Mouse (Mus musculus) retina, postnatal 1 day (tissue): Measurements from ENCODE around the gene Ifitm10.
"Not testable (repeated sequence)": the region's sequence is repeated elsewhere in the genome, so short reads cannot be mapped to it uniquely, and the experiment has no call there.

Experiments used
- DNase-seq: peaks from one replicate; pipeline ENCODE4 v3.0.0-alpha.2; 2012

Gene Ifitm10

DNA sequence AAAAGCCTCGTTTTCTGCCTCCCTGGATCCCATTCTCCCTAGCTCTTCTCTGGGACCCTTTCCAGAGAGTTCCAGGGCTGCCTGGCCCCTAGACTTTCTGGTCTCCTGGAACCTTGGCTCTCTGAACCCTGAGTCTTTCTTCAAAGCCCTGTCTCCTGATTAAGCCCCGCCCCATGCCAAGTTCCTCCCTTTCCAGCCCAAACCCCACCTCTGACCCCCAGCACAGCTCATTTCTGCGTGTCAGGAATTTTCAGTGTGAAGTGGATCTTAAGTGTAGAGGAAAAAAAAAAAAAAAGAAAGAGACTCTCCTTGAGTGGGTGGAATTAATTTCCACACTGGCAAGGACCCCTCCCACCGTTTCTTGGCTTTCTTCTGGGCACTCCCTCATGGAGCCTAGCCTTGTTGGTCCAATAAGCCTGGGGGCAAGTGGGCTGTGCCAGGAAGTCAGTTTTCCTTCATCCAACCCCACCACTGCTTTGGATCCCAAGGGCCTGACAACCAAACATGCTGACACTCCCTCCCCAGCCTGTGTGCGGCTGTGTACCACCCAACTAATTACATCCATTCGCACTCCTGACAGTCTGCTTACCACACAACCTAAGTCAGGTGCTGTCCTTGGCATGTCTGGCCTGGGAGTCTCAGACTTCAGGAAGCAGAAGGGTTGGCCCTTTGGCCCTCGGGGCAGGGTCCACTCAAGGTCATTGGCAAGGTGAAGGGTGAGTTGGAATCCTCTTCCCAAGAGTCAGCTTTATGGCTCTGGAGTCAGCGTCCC lies at the start of gene Ifitm10:
TSS of gene Ifitm10 (minus strand) at position 113 of the 772 bp plus-strand sequence.
- DNase-seq = no peak

DNA sequence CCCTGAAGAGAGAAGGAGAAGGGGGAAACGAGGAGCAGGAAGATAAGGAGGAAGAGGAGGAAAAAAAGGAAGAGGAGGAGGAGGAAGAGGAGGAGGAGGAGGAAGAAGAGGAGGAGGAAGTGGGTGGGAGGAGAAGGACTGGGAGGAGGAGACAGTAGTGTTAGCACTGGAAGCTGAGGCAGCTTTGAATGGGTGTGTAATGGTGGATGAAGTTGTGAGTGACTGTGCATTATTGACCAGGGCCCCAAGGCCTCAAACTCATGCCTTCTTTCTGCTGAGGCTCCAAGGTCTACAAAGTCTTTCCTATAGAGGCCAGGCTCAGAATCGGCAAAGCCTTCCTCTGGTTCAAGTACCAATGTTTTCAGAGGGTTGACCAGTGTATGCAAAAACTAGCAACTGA lies 48.3 kb upstream of the Ifitm10 start:
- DNase-seq = no peak

DNA sequence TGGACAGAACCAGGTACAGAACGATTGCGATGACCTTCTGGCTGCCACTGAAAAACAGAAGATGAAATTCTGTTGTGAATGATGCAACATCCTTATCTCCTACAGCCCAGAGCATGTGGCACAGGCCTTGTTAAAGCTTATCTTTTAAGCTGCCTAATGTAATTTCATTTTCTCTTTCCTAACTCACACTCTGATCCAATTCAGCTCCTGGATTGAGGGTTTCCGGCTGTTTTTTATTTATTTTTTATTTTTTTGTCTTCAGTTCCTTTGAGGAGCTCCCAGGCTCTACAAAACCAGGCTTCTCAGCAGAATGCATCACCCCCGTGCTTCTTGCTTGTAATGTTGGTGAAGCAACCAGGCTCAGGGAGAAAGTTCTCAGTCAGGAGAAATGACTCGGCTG lies 46.3 kb upstream of the Ifitm10 start:
- DNase-seq = no peak

DNA sequence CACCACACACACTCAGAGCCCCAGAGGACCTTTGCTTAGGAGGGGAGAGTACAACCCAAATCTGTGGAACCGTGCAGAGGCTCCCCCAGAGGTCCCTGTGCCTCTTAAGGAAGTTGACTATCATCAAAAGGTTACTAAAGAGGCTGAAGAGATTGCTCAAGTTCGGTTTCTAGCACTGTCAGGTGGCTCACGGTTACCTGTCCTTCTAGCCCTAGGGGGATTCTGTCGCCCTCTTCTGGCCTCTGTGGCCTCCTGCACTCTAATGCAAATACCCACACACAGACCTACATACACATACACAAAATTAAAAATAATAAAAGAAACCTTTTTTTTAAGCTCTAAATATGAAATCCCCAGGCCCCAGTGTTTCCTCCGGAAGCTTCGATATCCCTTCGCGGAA lies 45.1 kb upstream of the Ifitm10 start:
- DNase-seq = no peak

DNA sequence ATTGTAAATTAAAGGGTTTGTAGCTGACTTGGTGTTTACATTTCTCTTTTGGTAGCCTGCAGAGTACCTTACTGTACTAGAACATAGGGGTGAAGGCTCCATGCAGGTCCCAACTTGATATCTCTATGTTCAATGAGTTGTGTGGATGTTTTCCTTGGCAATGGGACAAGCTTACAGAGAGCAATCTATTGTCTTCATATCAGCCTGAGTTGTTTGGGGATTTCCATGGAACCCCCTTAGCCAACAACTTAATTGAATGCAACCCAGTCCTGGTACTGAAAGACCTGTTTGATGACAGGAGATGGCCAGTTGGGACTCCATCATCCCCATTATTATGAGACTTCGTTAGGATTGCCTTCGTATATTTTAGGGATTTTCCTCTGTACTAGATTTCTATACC lies 44.5 kb upstream of the Ifitm10 start:
- no peak for DNase-seq

DNA sequence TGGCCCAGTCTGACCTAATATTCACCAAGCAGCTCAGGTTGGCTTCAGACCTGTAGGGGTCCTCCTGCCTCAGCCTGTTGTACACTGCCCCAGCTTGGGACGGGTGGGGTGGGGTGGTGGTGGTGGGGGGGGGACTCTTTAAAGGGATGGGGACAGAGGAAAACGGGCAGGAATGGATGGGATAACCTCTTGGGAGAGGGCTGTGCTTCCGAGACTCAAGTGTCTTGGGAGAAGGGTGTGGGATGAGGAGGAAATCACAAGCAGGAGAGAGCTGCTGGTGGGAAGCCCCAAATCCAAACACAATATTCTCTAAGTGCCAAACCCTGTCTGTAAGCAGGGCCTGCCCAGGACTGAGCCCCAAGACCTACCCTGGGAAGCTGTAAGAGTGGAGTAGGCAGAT lies 42.7 kb upstream of the Ifitm10 start:
- DNase-seq = no peak

DNA sequence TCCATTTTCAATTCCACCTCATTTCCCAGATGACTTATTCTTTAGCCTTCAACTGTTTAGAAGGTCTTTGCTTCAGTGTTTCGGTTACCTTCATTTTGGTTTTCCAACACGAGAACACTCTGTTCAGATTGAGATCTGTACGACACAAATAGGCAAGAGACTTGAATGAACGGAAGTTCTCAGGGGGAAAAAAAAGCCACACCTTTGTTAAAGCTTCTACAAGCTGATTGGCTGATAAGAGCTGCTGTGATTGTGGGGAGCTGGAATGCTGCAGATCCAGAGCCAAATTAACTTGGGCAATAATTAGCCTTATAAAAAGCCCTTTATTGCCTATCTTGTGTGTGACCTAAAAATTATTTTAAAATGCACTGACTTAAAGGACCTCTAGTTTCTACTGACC lies 41.8 kb upstream of the Ifitm10 start:
- no peak for DNase-seq

DNA sequence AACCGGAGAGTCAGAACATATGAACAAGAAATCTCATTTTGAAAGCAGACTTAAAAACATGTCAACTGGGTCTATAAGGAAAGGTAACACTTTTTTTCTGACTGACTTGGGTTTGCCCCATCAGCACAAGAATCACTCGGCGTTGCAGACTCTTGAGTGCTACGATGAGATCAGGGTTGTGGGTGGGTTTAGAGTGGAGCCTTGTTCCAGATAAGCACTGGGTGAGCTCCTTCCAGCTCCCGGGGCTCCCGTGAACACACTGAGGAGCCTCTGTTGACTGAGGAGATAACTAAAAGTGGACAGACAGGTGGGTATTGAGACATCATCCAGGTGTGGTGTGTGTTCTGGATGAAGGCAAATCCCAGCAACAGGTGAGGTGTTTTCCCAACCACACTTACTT lies 39.7 kb upstream of the Ifitm10 start:
- no peak for DNase-seq

DNA sequence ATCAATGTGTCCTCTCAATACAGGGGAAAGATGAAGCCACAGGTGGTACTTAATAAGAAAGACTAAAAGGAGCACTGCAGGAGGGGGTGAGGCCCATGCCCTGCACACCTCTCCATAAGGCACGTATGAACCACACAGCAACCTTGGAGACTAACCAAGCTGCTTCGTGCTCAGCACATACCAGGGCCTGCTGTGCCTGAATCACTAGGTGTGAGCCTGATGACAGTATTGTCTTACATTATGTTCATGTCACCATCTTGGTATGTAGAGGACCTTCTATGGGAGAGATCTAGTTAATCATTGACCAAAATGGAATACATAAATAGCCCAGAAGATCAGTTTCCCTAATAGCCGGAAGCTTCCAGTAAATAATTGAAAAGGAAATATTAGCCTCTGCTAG lies 36.0 kb upstream of the Ifitm10 start:
- no peak for DNase-seq

DNA sequence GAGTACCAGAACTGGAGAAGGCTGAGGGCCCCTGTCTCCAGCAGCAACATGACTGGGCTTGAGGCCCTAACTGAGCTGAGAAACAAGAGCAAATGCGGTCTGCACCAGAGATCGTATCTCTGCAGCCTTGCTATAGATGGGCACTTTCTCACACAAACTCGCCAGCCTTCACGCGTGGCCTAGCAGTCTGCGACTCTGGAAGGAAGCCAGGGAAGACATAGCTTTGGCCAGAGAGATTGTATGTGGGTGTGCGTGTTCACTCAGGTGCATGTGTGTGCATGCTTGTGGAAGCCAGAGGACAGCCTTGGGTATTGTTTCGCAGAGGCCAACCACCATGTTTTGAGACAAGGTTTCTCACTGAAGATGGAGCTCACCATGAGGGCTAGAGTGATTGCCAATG lies 35.1 kb upstream of the Ifitm10 start:
- DNase-seq = no peak

DNA sequence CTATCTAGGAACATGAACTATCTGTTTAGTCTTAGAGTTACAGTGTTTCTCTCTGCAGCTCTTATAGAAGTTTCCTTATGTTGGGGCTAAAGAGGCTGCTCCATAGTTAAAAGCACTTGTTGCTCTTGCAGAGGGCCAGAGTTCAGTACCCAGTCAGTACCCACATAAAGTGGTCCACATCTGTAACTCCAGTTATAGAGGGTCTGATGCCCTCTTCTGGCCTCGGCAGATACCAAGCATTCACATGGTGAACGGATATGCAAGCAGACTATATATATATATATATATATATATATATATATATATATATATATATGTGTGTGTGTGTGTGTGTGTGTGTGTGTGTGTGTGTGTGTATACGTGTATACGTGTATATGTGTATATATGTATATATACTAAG lies 34.4 kb upstream of the Ifitm10 start:
- DNase-seq = no peak

DNA sequence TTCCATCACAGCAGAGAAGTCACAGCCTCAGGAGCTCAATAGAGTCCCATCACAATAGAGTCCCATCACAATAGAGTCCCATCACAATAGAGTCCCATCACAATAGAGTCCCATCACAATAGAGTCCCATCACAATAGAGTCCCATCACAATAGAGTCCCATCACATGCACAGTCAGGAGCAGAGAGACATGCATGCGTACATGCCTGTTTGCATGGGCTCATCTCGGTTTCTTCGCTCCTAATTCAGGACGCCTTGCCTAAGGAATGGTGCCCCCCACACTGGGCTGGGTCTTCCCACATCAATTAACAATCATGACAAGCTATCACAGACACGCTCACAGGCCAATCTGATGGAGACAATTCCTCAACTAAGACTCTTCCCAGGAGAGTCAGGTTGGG lies 31.6 kb upstream of the Ifitm10 start:
- DNase-seq = not testable (repeated sequence)

DNA sequence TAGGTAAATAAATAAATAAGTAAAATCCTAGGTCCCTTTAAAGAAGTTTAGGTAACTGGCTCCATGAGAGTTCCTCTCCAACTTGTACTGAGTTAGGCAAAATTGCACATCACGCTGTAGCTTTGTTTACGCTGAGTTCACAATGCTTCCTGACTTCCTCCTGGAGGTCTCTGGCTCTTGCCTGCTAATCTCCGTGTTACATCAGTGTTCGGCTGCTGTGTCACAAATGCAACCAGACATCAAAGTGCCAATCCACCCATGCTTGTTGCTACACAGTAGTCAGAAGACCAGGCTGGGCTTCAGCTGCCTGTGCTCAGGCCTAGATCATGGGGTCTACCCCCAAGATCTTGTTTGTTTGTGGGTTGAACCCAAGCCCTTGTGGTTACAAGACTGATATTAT lies 30.0 kb upstream of the Ifitm10 start:
- DNase-seq = no peak

DNA sequence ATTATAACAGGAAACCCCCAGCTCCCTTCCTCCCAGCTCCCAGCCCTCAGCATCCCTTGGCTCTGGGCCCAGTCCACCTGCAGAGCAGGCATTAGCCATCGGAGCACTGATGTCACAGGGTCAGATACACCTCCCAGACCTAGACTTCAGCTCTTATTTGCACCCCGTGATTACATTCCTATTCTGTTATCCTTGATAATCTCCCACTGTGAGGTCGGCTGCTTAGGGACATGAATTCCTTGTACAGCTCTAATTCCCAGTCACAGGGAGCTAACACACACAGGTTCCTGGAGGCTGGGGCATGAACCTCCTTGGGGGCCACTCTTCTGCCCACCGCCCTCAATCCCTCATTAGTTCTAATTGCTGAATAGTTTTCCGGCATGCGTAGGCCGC lies 27.2 kb upstream of the Ifitm10 start:
- DNase-seq = peak; percentile 81

DNA sequence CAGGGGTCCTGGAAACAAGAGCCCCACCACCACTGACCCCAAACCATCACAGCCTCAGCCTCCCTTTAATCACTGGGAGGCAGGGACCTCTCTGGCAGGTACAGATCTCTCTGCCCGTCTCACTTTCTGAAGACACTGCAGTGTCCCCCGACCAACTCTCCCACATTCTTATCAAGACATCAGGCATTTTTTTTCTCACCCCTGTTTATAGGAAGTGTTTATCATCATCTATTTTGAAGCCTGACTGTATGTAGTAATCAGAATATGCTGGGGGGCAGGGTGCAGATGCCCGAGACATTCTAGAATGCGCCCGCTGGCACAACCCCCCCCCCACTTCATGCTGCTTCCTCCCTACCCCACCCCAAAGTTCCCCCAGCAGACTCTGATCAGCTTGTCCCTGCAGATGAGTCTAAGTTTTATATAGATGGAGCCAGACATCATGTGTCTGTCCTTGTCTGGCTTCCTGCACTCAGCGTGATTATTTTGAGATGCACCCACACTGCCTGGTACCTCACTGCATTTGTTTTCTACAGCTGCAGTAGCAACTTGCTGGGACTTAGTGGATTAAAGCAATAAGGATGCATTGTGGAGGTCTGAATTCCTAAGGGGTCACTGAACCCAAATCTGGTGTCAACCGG lies 26.7 kb upstream of the Ifitm10 start:
- DNase-seq = no peak

DNA sequence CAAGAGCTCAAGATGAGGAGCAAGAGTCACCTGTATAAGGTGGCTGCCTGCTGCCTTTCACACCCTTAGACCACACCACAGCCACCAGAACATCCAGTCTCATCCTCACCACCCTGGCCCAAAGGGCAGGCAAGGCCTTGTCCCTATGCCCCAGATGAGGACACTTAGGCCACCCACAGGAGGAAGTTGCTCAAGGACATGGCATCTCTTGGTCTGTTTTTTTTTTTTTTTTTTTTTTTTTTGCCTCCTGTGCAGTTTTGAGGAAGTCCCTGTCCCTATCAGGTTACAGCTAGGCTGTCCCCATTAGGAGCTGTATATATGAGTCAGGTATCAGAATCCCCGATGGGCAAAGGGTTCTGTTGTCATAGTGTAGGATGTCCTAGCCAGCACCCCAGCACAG lies 25.7 kb upstream of the Ifitm10 start:
- no peak for DNase-seq

DNA sequence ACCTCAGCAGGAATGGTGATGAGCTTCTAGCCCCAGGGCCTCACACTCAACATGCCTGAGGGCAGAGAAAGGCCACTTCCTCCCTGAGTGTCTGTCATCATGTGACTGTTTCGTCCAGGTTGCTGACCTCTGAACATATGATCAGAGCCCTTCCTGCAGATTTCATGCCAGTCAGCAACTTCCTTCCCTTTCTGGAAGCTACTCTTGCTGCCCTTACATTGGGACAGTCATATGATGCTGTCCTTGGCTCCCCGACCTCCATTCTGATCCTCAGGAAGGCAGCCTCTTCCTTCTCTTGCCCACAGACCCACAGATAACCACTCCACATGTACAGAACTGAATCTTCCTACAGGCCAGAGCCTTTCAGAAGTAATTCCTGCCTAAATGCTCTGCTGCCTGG lies 24.5 kb upstream of the Ifitm10 start:
- DNase-seq = no peak

DNA sequence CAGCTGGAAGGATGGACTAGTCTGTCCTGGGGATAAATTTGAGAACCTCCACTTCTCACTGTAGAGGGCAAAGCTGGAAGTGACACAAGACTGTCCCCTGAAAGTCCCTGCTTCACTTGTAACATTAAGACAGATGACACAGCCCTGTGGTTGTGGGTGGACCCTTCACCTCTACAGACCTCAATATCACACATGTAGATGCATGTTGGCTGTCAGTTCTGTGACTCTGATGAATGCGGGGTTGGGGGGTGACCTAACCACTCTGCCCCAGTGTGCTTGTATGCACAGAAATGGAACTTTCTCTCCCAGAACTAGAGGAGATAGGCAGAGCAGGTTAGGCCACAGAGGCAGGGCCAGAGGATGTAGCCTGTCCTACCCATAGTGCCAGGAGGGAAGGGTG lies 23.1 kb upstream of the Ifitm10 start:
- no peak for DNase-seq

DNA sequence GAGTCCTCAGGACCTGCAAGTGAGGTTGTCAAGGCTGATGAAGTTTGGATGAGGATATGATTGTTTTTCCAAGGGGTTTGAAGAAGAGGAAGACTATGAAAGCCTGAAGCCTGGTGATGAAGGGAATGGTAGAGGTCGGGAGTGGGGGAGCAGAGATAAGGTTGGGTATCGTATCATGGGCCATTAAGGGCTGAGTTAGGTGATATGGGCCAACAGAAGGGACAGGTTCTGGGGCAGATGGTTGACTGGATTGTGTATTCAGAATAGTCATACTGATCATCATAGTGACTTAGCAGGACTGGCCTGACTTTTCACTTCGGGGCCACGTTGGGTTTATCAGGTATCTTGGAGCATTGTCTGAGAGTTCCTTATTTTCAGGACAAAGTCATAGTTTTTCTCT lies 21.9 kb upstream of the Ifitm10 start:
- DNase-seq = no peak

DNA sequence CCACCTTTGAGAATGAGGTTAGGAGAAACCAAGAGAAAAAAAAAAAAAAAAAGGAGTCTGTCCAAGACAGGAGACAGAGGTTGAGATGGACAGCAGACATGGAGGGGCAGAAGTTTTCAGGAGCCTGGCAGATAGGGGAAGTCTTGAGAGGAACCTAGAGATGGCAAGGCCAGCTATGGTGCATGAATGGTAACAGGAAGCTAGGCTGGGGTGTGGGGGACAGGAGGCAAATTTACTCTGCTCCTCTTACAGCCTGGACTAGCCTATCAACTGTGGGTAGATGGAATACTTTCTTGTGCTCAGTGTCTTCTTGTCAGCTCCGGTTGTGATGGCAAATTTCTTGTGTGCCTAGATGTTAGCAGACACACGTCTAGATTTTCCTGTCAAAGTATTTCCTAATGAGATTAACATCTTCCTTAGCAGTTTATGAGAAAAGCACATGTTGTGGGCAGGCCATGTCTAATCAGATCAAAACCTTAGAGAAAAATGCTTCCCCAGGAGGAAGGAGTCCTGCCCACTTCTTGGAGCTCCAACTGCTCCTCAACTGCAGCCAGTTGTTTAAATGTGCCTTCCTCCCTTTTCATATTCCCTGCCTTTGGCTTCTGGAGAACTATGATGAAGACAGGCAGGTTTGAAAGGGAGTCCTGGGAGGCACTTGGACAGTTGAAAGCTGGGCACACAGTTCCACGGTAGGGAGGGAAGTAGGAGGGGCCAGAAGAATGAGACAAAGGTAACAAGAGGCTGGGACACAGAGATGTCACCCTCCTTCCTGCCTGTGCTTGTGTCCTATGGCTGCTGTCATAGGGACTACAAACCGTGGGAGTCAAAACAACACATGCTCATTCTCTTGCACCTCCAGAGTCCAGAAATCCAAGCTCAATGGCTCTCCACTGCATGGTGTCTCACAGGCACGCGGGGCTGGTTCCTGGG lies 21.0 kb upstream of the Ifitm10 start:
- DNase-seq = no peak

DNA sequence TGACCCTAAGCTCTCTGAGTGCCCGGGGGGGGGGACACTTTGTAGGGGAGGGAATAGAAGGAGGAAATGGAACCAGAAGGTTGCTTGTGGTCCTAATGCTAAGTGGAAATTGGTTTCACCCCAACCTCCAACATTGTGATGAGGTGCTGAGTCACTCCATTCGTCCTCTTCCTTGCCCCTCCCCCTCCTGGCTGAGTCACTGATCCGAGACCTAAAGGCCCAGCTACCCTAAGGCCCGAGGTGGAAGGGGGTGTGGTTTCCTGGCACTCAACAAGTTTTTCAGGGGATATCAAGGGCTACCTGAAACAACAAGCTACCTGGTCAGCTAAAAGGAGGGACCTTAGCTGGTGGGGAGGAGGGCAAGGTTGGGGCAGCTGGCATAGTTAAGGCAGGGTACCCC lies 19.6 kb upstream of the Ifitm10 start:
- DNase-seq = no peak

DNA sequence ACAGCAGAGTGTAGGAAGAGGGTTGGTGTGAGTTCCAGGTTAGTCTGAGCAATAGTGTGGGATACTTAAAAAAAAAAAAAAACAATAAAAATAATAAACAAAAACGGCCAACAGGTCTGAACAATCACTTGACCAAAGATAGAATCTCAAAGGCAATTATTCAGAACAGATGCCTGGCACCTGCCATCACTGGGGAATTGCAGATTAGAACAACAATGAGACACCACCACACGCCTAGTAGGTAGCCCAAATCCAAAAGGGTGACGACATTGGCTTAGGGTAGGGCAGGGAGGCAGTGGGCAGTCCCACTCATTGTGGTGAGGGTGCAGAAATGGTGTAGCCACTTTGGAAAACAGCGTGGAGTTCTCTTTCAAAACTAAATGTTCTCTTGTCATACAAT lies 18.1 kb upstream of the Ifitm10 start:
- no peak for DNase-seq

DNA sequence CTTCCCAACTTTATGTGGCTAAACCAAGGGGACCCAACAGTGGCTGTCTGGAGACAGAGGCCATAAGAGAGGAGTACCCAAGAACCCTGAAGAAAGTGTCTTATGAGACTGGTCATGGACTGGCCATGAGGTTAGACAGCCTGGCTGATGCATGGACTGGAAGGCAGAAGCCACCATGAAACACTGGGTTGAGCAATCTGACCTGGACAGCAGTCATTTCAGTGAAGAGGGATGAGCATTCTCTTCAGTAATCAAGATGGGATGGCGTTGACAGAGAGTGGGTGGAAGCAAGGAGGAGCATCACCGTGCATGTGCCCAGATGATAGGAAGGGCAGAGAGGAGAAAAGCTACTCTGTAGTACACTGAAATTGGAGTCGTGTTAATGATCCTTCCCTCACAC lies 17.6 kb upstream of the Ifitm10 start:
- no peak for DNase-seq
